Mouse (Mus musculus) retina, postnatal 1 day (tissue): ENCODE data around the gene Nkiras1.

Experiments
- DNase-seq: peaks from one replicate; pipeline ENCODE4 v3.0.0-alpha.2; 2012

Nkiras1 gene

DNA sequence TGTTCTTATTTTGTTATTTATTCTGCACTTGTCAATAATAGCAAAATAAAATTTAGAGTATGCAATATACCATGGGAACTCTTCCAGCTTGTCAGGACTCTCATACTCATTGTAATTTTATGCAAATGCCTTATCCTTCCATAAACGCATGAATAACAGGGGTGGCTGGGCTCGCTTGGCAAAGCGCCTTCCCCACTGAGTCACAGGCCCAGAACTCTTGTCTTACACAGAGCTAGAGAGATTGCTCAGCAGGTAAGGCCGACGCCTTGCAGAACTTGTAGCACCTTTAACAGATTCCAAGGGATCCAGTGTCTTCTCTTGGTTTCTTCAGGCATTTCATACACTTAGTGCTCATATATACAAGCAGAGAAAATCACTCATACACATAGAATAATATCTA lies 9.4 kb downstream of the Nkiras1 start:
- DNase-seq = no peak

DNA sequence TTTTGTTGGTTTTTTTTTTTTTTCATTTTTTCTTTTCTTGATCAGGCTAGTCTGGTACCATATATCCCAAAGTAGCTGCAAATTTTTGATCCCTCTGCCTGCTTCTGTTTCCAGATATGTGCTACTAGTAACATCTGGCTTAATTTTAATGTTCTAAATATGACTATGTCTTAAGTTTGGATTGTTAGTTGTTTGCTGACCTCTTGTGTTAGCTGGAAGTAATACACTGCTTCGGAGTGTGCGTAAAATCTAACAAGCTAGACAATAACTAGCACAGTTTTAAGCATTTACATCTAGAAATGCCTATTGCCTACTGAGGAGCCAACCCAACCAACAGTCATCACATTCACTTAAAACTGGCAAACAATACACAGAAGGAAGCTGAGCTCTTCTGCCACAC lies 13.6 kb downstream of the Nkiras1 start:
- DNase-seq = peak; percentile 28

DNA sequence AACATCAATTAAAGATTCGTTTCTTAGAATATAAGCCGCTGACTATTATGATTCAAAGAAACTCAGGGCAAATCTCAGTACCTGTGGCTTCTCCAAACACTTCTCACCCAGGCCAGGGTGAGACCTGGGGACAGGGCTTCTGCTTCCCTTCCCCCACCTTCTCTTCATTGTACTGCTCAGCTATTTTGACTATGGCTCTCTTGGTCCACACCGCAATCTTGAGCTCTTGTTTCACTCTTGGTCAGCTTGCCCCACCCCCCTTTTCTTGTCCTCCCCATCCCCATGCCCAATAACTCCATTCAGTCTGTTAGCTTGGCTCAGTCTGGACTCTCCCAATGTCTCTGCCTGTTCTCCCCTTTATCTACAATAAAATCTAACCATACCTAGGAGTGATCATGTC lies 14.5 kb downstream of the Nkiras1 start:
- no peak for DNase-seq

DNA sequence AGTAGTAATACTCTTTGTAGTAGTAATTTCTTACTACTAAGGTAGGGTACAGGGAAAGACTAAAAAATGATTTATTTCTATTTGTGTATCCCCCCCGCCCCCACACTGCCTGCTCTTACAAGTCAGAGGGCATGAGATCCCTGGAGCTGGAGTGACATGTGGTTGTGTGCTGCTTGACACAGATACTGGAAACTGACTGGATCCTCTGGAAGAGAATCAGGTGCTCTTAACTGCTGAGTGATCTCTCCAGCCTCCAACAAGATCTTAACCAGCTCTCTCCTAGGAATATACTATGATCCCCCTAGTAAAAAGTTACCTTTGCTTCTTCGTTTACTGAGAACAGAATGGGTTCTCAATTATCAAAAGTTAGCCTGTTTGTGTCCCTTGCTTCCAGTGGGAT lies 15.5 kb downstream of the Nkiras1 start:
- no peak for DNase-seq

DNA sequence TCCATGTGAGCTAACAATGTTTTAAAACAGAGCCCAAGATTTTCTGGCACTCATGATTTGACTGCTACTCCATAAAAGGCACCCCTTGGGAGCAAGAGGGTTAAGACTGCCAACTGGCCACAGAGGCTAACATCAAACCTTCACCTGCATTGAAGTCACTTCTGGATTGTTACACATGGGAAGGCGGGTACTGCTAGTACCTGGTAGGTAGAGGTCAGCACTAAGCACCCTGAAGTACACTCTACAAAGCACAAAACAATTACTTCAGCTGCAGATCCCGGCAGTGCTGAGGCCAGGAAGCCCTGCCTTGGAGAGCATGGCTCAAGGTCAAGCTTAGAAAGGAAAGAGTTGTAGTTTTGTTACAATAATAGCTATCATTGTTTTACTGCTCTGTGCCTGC lies 16.5 kb downstream of the Nkiras1 start:
- DNase-seq = no peak

DNA sequence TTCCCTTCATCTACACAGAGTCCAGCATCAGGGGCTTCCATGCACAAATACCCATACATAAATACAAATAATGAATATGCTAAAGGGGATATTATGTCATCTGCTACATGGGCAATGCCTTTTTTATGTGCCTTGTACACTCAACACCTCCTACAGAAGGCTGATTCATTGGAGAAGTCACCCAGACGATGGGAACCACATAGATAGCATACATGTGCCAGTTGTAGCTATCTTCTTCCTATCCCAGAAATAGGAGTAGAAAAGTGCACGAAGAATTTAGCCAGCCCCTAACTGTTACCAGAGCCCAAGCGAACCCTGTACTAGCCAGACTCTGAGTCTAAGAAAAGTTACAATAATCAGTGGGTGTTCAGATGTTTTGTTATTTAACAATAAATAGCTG lies 21.2 kb downstream of the Nkiras1 start:
- DNase-seq = no peak

GRCm38 (mm10) chr14:18292578-18292977 lies 21.6 kb downstream of the Nkiras1 start:
- no peak for DNase-seq

DNA sequence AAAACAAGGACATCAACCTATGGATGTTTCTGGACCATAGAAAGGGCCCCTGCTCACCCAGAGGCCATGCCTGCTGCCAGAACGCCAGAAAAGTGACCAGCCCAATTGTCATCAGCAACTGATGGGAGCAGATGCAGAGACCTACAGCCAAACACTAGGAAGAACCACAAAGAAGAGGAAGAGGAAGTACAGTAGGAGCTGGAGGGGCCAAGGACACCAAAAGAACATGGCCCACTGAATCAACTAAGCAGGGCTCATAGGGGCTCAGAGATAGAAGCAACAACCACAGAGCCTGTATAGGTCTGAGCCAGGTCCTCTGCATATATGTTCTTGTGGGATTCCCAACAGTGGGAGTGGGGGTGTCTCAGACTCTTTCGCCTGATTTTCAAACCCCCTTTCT lies 26.5 kb downstream of the Nkiras1 start:
- no peak for DNase-seq

- DNase-seq = no peak
These were observed 27.9 kb downstream of the Nkiras1 start for GRCm38 (mm10) chr14:18298874-18299273.

GRCm38 (mm10) chr14:18300676-18301075 lies 29.7 kb downstream of the Nkiras1 start:
- DNase-seq = no peak

DNA sequence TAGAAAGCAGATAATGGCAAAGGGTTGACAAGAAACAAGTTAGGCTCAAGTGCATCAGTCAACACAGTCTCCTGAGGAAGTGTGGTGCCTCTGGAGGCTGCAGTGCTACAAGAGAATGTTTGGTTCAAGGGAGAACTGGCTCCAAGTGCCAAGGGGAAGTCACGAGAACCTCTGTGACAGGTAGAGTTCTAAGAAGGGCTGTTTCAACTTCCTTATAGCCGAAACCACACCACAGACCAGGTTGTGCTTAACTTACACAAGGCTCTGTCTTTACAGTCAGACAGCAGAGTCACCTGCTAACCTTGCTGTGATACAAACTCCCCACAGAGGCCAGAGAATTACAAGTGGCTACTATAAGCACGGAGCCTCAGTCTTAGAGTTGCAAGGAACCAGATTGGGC lies 30.7 kb downstream of the Nkiras1 start:
- DNase-seq = no peak

- DNase-seq = no peak
These were observed 31.8 kb downstream of the Nkiras1 start for GRCm38 (mm10) chr14:18302750-18303149.

- DNase-seq = no peak
These were observed 32.3 kb downstream of the Nkiras1 start for GRCm38 (mm10) chr14:18303262-18303661.

DNA sequence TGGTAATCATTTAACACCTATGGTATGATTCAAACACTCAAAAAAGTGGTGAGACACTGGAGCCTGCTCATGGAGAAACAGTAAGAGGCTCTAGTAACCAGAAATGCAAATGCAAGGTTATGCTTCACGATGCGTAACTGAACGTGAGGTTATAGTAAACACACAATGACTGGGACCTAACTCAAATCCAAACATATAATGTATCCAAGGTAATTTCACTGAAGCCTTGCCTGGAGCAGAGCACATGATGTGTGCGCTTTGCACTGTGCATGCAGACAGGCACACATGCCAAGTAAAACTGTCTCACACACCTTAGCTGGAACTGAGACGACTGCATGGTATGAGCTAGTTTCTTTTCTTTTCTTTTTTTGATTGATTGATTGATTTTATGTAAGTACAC lies 33.2 kb downstream of the Nkiras1 start:
- no peak for DNase-seq

DNA sequence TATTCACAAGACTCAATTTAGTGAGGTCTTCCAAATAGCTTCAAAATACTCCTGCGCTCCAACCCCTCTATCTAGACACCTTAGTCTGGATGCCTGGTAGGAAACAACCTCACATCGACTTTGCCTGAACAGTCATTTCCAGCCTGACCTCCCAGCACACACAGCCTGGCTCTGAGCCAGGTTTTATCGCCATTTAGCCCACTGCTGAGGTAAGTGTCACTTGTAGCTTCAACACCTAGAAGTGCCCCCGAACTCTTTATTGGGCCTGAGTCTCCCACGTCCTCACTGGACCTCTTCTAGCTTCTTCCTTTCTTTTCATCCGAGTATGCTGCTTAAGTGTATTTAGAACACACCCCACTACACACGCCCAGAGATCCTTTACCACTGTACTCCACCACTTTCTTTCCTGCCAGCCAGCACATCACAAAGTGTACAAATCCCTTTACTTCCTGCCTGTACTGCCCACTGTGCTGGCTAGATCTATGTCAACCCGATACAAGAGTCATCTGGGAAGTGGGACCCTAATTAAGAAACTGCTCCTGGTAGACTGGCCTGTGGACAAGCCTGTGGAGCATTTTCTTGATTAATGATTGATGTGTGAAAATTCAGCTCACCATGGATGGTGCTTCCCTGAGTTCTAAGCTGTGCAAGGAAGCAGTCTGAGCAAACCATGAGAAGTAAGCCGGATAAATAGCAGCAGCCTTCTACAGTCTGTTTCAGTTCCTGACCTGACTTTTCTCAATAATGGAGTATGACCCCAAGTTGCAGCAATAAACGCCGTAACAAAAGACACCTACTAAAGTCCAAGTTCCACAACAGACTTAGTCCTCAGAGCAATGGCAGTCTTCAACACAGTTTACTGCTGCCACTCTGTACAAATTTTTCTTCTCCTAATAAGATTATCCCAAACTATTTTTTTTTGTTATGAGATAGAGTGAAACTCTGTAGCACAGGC lies 46.8 kb downstream of the Nkiras1 start:
- DNase-seq = no peak

DNA sequence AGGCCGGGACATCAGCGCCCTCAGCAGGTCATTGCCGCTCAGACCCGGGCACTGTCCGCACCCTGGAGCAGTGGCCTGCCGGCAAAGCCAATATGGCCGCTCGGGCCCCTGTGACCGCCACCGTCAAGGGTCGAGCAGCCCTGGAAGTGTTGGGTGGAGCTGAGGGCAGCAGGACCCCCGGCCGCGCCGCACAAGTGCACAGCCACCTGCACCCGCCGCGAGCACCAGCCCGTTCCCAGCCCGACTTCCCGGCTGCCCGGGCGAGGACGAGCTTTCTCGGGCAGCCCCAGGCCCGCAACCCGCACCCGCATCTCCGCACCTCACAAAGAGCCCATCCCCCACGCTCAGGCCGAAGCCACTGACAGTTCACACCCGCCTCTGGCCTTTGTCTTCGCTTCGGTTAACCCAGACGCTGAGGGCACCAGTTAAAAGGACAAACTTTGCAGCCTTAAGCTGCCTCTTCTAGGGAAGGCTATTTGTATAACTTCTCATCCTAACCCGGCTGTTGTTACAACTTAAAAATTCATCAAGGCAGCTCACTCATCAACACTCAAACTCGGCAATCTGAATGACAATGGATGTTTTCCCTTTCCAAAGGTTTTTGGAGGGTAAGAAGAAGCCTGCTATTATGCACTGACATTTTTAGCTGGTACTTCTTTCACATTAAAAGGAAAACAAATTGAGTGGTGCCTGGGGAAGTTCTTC lies 56.2 kb downstream of the Nkiras1 start:
- DNase-seq = peak; percentile 70

DNA sequence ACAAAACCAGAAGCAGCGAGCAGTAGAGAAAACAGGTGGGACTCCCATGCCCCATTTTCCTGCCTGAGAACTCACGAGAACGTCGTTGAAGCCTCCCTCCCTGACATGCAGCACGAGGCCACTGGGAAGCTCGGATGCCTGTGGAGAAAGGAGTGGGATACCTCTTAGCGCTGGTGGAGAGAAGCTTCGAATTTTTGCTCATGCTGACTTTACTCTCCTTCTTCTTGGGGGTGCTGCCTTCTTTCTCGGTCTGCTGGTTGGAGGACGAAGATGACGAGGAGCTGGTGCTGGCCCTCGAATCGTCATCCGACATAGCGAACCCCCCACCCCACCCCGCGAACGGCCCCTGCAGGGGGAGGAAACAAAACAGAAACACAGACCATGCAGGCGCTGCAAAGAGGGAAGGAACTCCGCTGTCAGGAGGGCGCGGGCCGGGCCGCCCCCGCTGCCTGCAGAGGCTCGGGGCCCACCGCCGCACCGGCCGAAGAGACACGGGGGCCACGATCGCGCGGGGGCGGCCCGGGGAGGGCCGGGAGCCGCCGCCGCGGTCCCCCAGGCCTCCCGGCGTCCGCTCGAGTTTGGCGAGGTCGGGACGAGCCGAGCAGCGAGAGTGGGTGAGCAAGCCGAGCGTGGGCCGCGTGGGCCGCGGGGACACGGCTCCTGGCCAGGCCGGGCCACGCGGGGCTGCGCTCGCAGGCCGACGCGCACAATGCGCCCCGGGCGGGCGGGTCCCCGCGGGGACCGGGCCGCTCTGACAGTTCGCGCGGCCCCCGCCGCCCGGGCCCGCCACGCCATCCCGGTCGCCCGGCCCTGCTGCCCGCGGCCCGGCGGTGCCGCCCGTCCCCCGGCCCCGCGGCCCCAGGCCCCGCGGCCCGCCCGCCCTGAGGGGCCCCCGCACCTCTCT lies 60.1 kb downstream of the Nkiras1 start:
- peak; percentile 60 for DNase-seq

- peak; percentile 86 for DNase-seq
These were observed 60.8 kb downstream of the Nkiras1 start, which contains the start of gene Ube2e1 for GRCm38 (mm10) chr14:18331693-18332131. Gene Ube2e1, minus strand, starts transcription at chr14:18331859.
